Mouse (Mus musculus) frontal cortex, postnatal 14 days (tissue): ENCODE results near the gene Cish.

Experiments
- DNase-seq, 2 experiments: peaks; one replicate each; pipeline ENCODE4 v3.0.0; 2022; ENCODE audit warnings: low spot score in 2 of 2

The Cish gene

GRCm38 (mm10) chr9:107277603-107278002 lies 18.2 kb upstream of the Cish start:
- no peak for DNase-seq

- DNase-seq = no peak
These were observed 17.7 kb upstream of the Cish start for GRCm38 (mm10) chr9:107278126-107278525.

GRCm38 (mm10) chr9:107278527-107279377 lies 17.1 kb upstream of the Cish start:
- DNase-seq = no peak

- no peak for DNase-seq
These were observed 16.2 kb upstream of the Cish start for GRCm38 (mm10) chr9:107279378-107280321.

GRCm38 (mm10) chr9:107280322-107281027 lies 15.4 kb upstream of the Cish start:
- no peak for DNase-seq

GRCm38 (mm10) chr9:107281241-107281987 lies 14.4 kb upstream of the Cish start:
- DNase-seq = no peak

GRCm38 (mm10) chr9:107282951-107283350 lies 12.9 kb upstream of the Cish start:
- no peak for DNase-seq

GRCm38 (mm10) chr9:107285009-107285408 lies 10.8 kb upstream of the Cish start:
- DNase-seq = no peak

GRCm38 (mm10) chr9:107287294-107287693 lies 8.5 kb upstream of the Cish start:
- no peak for DNase-seq

GRCm38 (mm10) chr9:107288105-107288650 lies 7.6 kb upstream of the Cish start:
- no peak for DNase-seq

GRCm38 (mm10) chr9:107288711-107289110 lies 7.1 kb upstream of the Cish start:
- no peak for DNase-seq

- peak; percentile 42 to 52 for DNase-seq
These were observed 6.4 kb upstream of the Cish start, which contains the start of gene Mapkapk3 for GRCm38 (mm10) chr9:107289211-107290076. Mapkapk3 (minus strand) TSS chr9:107289877.

- DNase-seq = peak in 1 of 2 experiments; percentile 71
These were observed 4.9 kb upstream of the Cish start for GRCm38 (mm10) chr9:107290897-107291296.

- peak in 1 of 2 experiments; percentile 71 for DNase-seq
These were observed 1.6 kb upstream of the Cish start for GRCm38 (mm10) chr9:107294249-107294648.

- DNase-seq = no peak
These were observed 210 bp upstream of the Cish start for GRCm38 (mm10) chr9:107295616-107296015.

GRCm38 (mm10) chr9:107296041-107296440 lies 215 bp downstream of the Cish start:
- no peak for DNase-seq

- DNase-seq = peak; percentile 88 to 93
These were observed 707 bp downstream of the Cish start for GRCm38 (mm10) chr9:107296501-107296965.

GRCm38 (mm10) chr9:107297059-107297458 lies 1.2 kb downstream of the Cish start:
- DNase-seq = no peak

GRCm38 (mm10) chr9:107297658-107298057 lies 1.8 kb downstream of the Cish start:
- no peak for DNase-seq
